21 mouse cellular contexts compared by ENCODE assay signal in genomic region chr10:111385561-111385960, GRCm38 (mm10).
DNase-seq lines count a peak whose midpoint lies in the region; ATAC-seq and TF ChIP-seq lines count a peak whose summit lies in the region.
"Had no signal": no experiment of that assay in that cellular context is flagged by ENCODE, and none has a peak within 500 bp of the region (broad histone marks: within the 10 kb centered on the region; RNA-seq: fewer than 3 reads in every experiment).

No protein-coding gene starts in this region.

- peak; percentile 26 to 54 for DNase-seq in left cerebral cortex, postnatal 25 days (ENCODE audit: low spot score in 2 of 2)
- no peak for DNase-seq in left cerebral cortex, postnatal 10 days (ENCODE audit: extremely low spot score in 1 of 2, low spot score in 2 of 2)
- peak; percentile 26 for DNase-seq in ZHBTc4 (ENCODE audit: low read depth, low spot score)
- DNase-seq in splenic B cell, adult 2 months (ENCODE audit: low read depth, low spot score), result peak; percentile 9
- peak; percentile 39 to 65 for DNase-seq in thymus, postnatal 36 days
- DNase-seq in kidney, adult 18-20 months, result no peak
- no peak for DNase-seq in lung, postnatal 0 days (ENCODE audit: low spot score)
- DNase-seq: cerebellum, adult 11-12 months; cerebellum, postnatal 36 days; heart, postnatal 4 days; kidney, adult 8-10 months; kidney, postnatal 4 days; lung, postnatal 10 days; midbrain, embryonic 14.5 days had no signal

- intact Hi-C loops in left cerebral cortex, postnatal 25 days (cut with DNase I), result no loop called here
- intact Hi-C loops in left cerebral cortex, postnatal 10 days (cut with DNase I), result no loop called here

- ATAC-seq in lung, postnatal 0 days, result no peak
- ATAC-seq in liver, embryonic 12.5 days, result no peak
- ATAC-seq: forebrain, embryonic 13.5 days; hindbrain, postnatal 0 days; Patski had no signal

- H3K27ac ChIP-seq in lung, postnatal 0 days (ENCODE audit: low read length), result no peak overlapping the region
- no peak overlapping the region for H3K27ac ChIP-seq in liver, embryonic 12.5 days
- H3K27ac ChIP-seq: embryonic facial prominence, embryonic 10.5 days; forebrain, embryonic 13.5 days; hindbrain, postnatal 0 days; liver, embryonic 15.5 days had no signal

- H3K36me3 ChIP-seq in splenic B cell, adult 2 months (ENCODE audit: control insufficient read depth, insufficient read depth, low read length, poor library complexity, severe bottlenecking), result no peaks in the 10 kb centered on the region
- H3K36me3 ChIP-seq in lung, postnatal 0 days (ENCODE audit: insufficient read depth, low read length), result no peaks in the 10 kb centered on the region
- H3K36me3 ChIP-seq in liver, embryonic 12.5 days, result no peaks in the 10 kb centered on the region
- H3K36me3 ChIP-seq: embryonic facial prominence, embryonic 10.5 days; liver, embryonic 15.5 days had no signal

- H3K4me3 ChIP-seq in lung, postnatal 0 days (ENCODE audit: low read depth, low read length), result no peak overlapping the region
- H3K4me3 ChIP-seq in liver, embryonic 12.5 days, result no peak overlapping the region
- H3K4me3 ChIP-seq: embryonic facial prominence, embryonic 10.5 days; forebrain, embryonic 13.5 days; liver, embryonic 15.5 days; myocyte had no signal

- no peak for TF ChIP-seq EP300 in lung, postnatal 0 days (IDR thresholded peaks at IDR 0.05)

- no peak overlapping the region for H3K4me2 ChIP-seq in lung, postnatal 0 days (replicated peaks; ENCODE audit: low read depth, low read length)
- no peak overlapping the region for H3K4me2 ChIP-seq in liver, embryonic 12.5 days
- H3K4me2 ChIP-seq: forebrain, embryonic 13.5 days; liver, embryonic 15.5 days had no signal

- no peak for TF ChIP-seq CTCF in lung, postnatal 0 days (IDR thresholded peaks at IDR 0.05)

- no peaks in the 10 kb centered on the region for H3K9me3 ChIP-seq in lung, postnatal 0 days (ENCODE audit: low read length)
- no peaks in the 10 kb centered on the region for H3K9me3 ChIP-seq in liver, embryonic 12.5 days (replicated peaks)
- H3K9me3 ChIP-seq: embryonic facial prominence, embryonic 10.5 days; forebrain, embryonic 13.5 days; liver, embryonic 15.5 days had no signal

- WGBS in lung, postnatal 0 days, result 74% methylated on average over 9 of the region's 9 CpGs
- 69% methylated on average over 9 of the region's 9 CpGs for WGBS in liver, embryonic 12.5 days (ENCODE audit: insufficient replicate concordance)

- H3K4me1 ChIP-seq in lung, postnatal 0 days (ENCODE audit: insufficient read depth, low read depth, low read length), result peaks cover 5% of the 10 kb centered on the region; the same call in 1 of the 2 replicates
- no peaks in the 10 kb centered on the region for H3K4me1 ChIP-seq in liver, embryonic 12.5 days
- H3K4me1 ChIP-seq: liver, embryonic 15.5 days had no signal

- H3K27me3 ChIP-seq in splenic B cell, adult 2 months (ENCODE audit: control insufficient read depth, insufficient read depth, low read length, poor library complexity, severe bottlenecking), result no peaks in the 10 kb centered on the region
- no peaks in the 10 kb centered on the region for H3K27me3 ChIP-seq in lung, postnatal 0 days (replicated peaks; ENCODE audit: insufficient read depth, low read length)
- H3K27me3 ChIP-seq in liver, embryonic 12.5 days (replicated peaks), result no peaks in the 10 kb centered on the region
- H3K27me3 ChIP-seq: forebrain, embryonic 13.5 days; liver, embryonic 15.5 days; Patski had no signal

- no peak overlapping the region for H3K9ac ChIP-seq in lung, postnatal 0 days (replicated peaks; ENCODE audit: low read depth)
- H3K9ac ChIP-seq in liver, embryonic 12.5 days, result no peak overlapping the region
- H3K9ac ChIP-seq: forebrain, embryonic 13.5 days; liver, embryonic 15.5 days had no signal

Comparison
In these comparisons a context has a peak if more than half of its experiments do, and no peak if none do; other contexts are left out.
1. DNase-seq: peak in left cerebral cortex, postnatal 25 days (2 of 2), ZHBTc4 (single experiment), splenic B cell, adult 2 months (single experiment) and thymus, postnatal 36 days (2 of 2); none in left cerebral cortex, postnatal 10 days (0 of 2), kidney, adult 18-20 months (single experiment) and lung, postnatal 0 days (single experiment).